Mouse (Mus musculus) adrenal gland (tissue): Measurements from ENCODE around the gene Mfsd14b.

Source experiments
- intact Hi-C: fragments of 180-260 bp; cut with DNase I; formaldehyde crosslinking; loops from one replicate; pipeline ENCODE4 v1.15.1; 2025
- long read RNA-seq, 2 experiments: library from polyadenylated mRNA; unstranded; transcript quantifications; one replicate each; pipeline ENCODE4 v2.0.0; 2020; ENCODE audit warnings: borderline replicate concordance in 1 of 2; ENCODE audit not compliant: insufficient replicate concordance in 1 of 2

Mfsd14b gene
- long read RNA-seq, experiment 1, transcript Mfsd14b-203 (12 exons, 3,832 nt), result major isoform, 22 of 25 reads
- long read RNA-seq, experiment 1, partial matches to known transcripts, result 1 of 25 reads
- long read RNA-seq, experiment 1, other reads (novel, unspliced or antisense), result 2 of 25 reads
- long read RNA-seq, experiment 2, transcript Mfsd14b-203 (12 exons, 3,832 nt), result major isoform, 32 of 34 reads
- long read RNA-seq, experiment 2, partial matches to known transcripts, result 0 of 34 reads
- long read RNA-seq, experiment 2, other reads (novel, unspliced or antisense), result 2 of 34 reads

- intact Hi-C loops, result no loop called here
Measured at GRCm38 (mm10) chr13:65112459-65113110, at the start of gene Mfsd14b. Mfsd14b (minus strand) TSS chr13:65112975.

DNA sequence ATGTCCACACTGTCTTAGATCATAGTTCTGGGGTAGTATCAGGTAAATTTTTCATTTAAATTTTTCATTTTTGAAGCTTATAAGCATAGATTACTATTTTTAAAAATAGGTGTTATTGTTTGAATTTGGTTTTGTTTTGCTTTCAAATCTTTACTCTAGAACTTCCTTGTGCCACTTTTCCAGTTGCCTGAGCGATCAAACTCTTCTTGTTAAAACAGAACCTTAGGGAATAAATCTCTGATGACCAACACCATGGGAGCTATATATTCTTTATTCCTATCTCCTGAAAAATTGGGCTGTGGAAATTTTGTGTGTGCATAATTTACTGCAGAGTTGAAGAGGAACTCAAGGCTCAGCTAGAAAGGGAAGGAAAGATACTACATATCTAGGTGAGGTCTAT is 37.2 kb upstream of the Mfsd14b start, which contains the start of gene Olfr466:
Gene Olfr466, plus strand, starts transcription at position 301 of the 400 bp plus-strand sequence.
- intact Hi-C loops, result no loop called here

DNA sequence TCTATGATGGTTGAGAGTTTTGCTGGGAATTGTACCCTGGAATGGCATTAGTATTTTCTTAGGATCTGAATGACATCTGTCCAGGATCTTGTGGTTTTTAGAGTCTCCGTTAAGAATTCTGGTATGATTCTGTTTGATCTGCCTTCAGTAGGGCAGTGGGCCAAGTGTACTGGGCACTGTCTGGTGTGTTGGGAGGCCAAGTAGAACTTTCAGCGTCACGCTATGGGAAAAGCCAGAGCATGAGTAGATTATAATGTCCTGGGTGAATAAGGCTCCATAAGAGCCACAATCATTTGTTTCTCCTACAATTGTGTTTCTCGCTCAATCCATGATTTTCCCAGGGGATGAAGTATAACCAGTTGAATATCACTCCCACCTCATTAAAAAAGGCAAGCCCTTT is 25.0 kb upstream of the Mfsd14b start, which contains the start of gene Olfr465-ps1:
Gene Olfr465-ps1, plus strand, starts transcription at position 301 of the 400 bp plus-strand sequence.
- intact Hi-C loops, result no loop called here

DNA sequence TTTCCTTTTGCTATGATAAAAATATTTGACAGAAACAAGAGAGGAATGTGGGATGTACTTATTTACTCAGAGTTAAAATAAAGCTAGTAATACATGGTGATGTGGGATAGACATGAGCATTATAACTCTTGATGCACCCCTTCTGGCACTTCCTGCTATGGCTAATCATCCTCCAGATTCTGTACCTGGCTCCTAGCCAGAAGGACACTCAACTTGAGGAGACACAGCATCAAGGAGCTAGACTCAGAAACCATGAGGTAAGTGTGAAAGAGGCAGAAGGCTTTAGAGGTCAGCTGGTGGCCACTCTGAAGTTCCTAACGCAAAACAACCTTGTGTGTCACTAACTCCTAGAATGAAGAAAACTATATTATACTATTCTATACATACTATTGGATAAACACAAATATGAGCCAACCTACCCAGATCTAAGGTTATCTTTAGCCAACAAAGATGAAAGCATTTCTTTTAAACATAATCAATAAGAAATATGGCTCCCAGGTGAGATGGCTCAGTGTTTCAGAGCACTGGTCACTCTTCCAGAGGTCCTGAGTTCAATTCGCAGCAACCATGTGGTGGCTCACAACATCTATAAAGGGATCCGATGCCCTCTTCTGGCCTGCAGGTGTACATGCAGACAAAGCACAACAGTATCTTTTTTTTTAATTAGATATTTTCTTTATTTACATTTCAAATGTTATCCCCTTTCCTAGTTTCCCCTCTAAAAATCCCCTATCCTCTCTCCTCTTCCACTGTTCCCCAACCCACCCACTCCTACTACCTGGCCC is 14.5 kb upstream of the Mfsd14b start:
- intact Hi-C loops, result loop anchor here (2.0 to 5.0 kb wide), 2 partner anchors 92 to 685 kb away; no protein-coding TSS in a partner anchor

GRCm38 (mm10) chr13:65122111-65122510 is 9.3 kb upstream of the Mfsd14b start:
- intact Hi-C loops, result no loop called here

- intact Hi-C loops, result no loop called here
Measured at GRCm38 (mm10) chr13:65120984-65121383, 8.2 kb upstream of the Mfsd14b start.

GRCm38 (mm10) chr13:65113239-65113638 is 464 bp upstream of the Mfsd14b start:
- intact Hi-C loops, result no loop called here

DNA sequence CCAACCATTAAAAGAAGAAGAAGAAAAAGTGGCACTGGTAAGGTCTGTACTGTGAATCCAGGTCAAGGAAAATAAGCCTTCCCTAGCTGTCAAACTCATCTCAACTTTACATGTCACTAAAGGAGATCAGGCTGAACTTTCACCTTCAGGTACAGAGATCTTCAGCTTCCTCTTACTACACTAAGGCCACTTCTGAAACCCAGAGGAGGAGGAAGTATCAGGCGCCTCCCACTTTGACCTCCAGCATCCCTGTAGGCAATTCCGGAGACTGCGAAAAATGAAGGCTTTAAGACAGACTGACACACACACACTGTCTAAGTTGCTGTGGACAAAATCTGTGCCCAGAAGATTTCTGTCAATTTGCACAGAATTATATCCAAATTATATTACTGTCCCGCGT is 814 bp downstream of the Mfsd14b start:
- intact Hi-C loops, result no loop called here

- intact Hi-C loops, result loop anchor here (10.0 kb wide), 1 partner anchor 666 kb away; the partner anchor contains the start of gene Cdk20
Measured at GRCm38 (mm10) chr13:65101232-65101631, 11.5 kb downstream of the Mfsd14b start.

- intact Hi-C loops, result loop anchor here (10.0 kb wide), 1 partner anchor 666 kb away; the partner anchor contains the start of gene Cdk20
Measured at GRCm38 (mm10) chr13:65100678-65101077, 12.1 kb downstream of the Mfsd14b start.

DNA sequence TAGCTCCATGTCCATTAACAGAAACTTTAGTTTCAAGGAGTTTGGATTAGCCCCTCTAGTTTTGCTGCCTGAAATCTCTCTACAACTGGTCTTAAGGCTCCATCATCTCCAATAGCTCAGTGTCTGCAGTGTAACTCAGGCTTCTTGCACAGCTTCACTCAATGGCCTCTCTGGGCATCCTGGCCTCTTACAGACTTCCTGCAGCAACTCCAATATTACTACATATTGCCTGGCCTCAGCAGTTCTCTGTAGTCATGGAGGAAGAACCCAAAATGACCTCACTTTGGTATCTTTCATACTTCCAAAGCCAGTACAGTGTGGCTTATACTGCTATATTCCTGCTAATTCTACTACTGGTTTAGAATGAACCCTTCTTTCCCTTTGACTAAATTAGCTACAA is 15.8 kb downstream of the Mfsd14b start:
- intact Hi-C loops, result no loop called here

- intact Hi-C loops, result no loop called here
Measured at GRCm38 (mm10) chr13:65095923-65096322, 16.9 kb downstream of the Mfsd14b start.

DNA sequence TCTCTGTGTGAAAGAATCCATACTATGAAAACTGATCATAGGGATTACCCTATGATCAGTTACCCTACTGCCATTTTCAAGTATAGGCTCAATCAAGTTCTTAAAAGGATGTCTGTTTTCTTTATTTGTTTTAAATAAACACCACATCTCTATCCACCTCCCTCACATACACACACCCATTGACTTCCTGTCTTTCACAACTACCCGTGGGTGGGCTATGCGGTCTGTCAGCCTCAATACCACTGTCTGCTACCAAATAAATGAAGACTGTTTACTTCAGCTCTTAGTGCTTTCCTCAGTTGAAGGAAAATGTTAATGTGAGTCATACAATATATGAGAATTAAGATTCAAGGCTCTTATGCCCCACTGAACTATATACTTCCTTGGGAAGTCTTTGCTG is 42.8 kb downstream of the Mfsd14b start:
- intact Hi-C loops, result no loop called here

DNA sequence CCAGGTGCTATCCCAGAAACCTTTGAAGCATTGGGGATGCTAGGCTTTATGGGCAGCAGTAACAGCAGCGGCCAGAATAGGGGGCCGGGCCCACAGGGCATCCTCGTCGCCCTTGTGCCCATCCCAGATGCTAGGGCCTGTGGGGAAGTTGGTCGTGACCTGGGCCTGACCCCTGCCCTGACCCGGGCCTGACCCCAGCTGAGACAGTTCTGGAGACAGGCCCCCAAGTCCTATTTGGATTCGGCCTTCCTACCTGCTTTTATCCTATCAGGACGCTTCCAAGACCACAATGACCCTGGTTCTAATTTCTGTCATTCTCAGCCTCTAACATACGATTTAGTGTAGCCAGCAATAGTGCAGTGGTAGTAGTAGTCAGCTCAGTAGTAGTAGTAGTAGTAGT is 60.1 kb downstream of the Mfsd14b start, which contains the start of gene Prss47:
Gene Prss47, minus strand, starts transcription at position 101 of the 400 bp plus-strand sequence.
- intact Hi-C loops, result no loop called here

DNA sequence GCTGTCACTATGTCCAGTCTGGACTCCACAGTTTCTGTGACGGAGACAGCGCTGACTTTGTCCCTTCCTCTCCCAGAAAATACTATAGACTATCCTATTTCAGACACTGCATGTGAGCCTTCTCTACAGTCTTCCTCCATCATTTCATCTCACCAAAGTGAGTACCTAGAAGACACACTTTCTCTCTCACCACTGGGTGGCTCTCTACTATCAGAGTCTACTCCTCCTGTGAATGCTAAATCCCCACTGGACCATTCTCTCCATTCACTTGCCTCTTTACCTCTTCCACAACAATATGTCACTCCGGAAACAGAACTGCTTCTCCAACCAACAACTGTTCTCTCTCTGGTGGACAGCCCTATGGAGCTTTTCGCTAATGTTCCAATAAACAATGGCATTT is 77.7 kb downstream of the Mfsd14b start:
- intact Hi-C loops, result loop anchor here (2.0 kb wide), 1 partner anchor 92 kb away; no protein-coding TSS in a partner anchor

GRCm38 (mm10) chr13:65032758-65033157 is 80.0 kb downstream of the Mfsd14b start, which contains the start of gene Spata31d1c:
Spata31d1c (plus strand) TSS chr13:65033058.
- intact Hi-C loops, result no loop called here
